ENCODE assay signal across 20 mouse cellular contexts in genomic region chr10:122851267-122852160, GRCm38 (mm10).
A peak's percentile ranks its signal among the peaks of the same experiment; 100 is the strongest.
DNase-seq lines count a peak whose midpoint lies in the region; ATAC-seq lines count a peak whose summit lies in the region.
"Had no signal": no experiment of that assay in that cellular context is flagged by ENCODE, and none has a peak within 500 bp of the region (broad histone marks: within the 10 kb centered on the region; RNA-seq: fewer than 3 reads in every experiment).

No protein-coding gene starts in this region.

- H3K9me3 ChIP-seq in hindbrain, embryonic 16.5 days (ENCODE audit: control insufficient read depth, low read length): no peaks in the 10 kb centered on the region
- H3K9me3 ChIP-seq: forebrain, embryonic 12.5 days; hindbrain, embryonic 15.5 days; kidney, embryonic 15.5 days; midbrain, embryonic 13.5 days; neural tube, embryonic 12.5 days had no signal

- no peak overlapping the region for H3K27ac ChIP-seq in hindbrain, embryonic 16.5 days (ENCODE audit: low read depth, low read length)
- H3K27ac ChIP-seq: forebrain, embryonic 12.5 days; heart, adult 2 months; hindbrain, embryonic 15.5 days; kidney, embryonic 15.5 days; midbrain, embryonic 13.5 days; neural tube, embryonic 12.5 days had no signal

- H3K4me3 ChIP-seq in hindbrain, embryonic 16.5 days (ENCODE audit: low read length): no peak overlapping the region
- H3K4me3 ChIP-seq: forebrain, embryonic 12.5 days; heart, adult 2 months; hindbrain, embryonic 15.5 days; kidney, embryonic 15.5 days; midbrain, embryonic 13.5 days; neural tube, embryonic 12.5 days had no signal

- H3K27me3 ChIP-seq in hindbrain, embryonic 16.5 days (replicated peaks; ENCODE audit: control insufficient read depth, insufficient read depth, low read length): no peaks in the 10 kb centered on the region
- H3K27me3 ChIP-seq: forebrain, embryonic 12.5 days; hindbrain, embryonic 15.5 days; kidney, embryonic 15.5 days; midbrain, embryonic 13.5 days; neural tube, embryonic 12.5 days had no signal

- 92% methylated on average over 16 of the region's 16 CpGs for WGBS in hindbrain, embryonic 16.5 days

- peak; percentile 25 for DNase-seq in gastrocnemius, postnatal 14 days
- no peak for DNase-seq in gastrocnemius, postnatal 10 days
- peak; percentile 46 for DNase-seq in left cerebral cortex, adult 11 months (ENCODE audit: low spot score)
- no peak for DNase-seq in left cerebral cortex, postnatal 4 days
- peak; percentile 42 to 70 for DNase-seq in frontal cortex, postnatal 36 days (ENCODE audit: low spot score in 2 of 2)
- peak; percentile 43 to 93 for DNase-seq in left cerebral cortex, postnatal 25 days (ENCODE audit: low spot score in 2 of 2)
- DNase-seq: B cell, adult 2 months; cerebellum, adult 2 months; cerebellum, postnatal 36 days; layer of hippocampus, postnatal 36 days; liver, postnatal 0 days; lung, postnatal 14 days had no signal

- intact Hi-C loops in gastrocnemius, postnatal 14 days (cut with DNase I; ENCODE audit: low total_unique reads): no loop called here
- intact Hi-C loops in left cerebral cortex, postnatal 4 days (cut with DNase I): loop anchor here (5.0 kb wide), 1 partner anchor 34 kb away; no protein-coding TSS in a partner anchor
- intact Hi-C loops in left cerebral cortex, postnatal 25 days (cut with DNase I): loop anchor here (2.0 to 5.0 kb wide), 2 partner anchors 43 to 134 kb away; no protein-coding TSS in a partner anchor

- ATAC-seq in hindbrain, embryonic 16.5 days: no peak
- ATAC-seq: intestine, embryonic 16.5 days; liver, postnatal 0 days; midbrain, embryonic 13.5 days had no signal

- no peak overlapping the region for H3K4me2 ChIP-seq in hindbrain, embryonic 16.5 days (ENCODE audit: low read length)
- H3K4me2 ChIP-seq: forebrain, embryonic 12.5 days; hindbrain, embryonic 15.5 days; kidney, embryonic 15.5 days; midbrain, embryonic 13.5 days; neural tube, embryonic 12.5 days had no signal

- H3K36me3 ChIP-seq in hindbrain, embryonic 16.5 days (ENCODE audit: control insufficient read depth, insufficient read depth, low read length): no peaks in the 10 kb centered on the region
- H3K36me3 ChIP-seq: forebrain, embryonic 12.5 days; hindbrain, embryonic 15.5 days; kidney, embryonic 15.5 days; midbrain, embryonic 13.5 days; neural tube, embryonic 12.5 days had no signal

- H3K4me1 ChIP-seq in hindbrain, embryonic 16.5 days (ENCODE audit: control insufficient read depth, insufficient read depth, low read depth, low read length): peaks cover 3% of the 10 kb centered on the region

- H3K9ac ChIP-seq in hindbrain, embryonic 16.5 days (ENCODE audit: low read depth, low read length): no peak overlapping the region
- H3K9ac ChIP-seq: forebrain, embryonic 12.5 days; hindbrain, embryonic 15.5 days; kidney, embryonic 15.5 days; liver, postnatal 0 days; midbrain, embryonic 13.5 days; neural tube, embryonic 12.5 days had no signal

Comparison
In these comparisons a context has a peak if more than half of its experiments do, and no peak if none do; other contexts are left out.
1. DNase-seq: peak in gastrocnemius, postnatal 14 days (single experiment), left cerebral cortex, adult 11 months (single experiment), frontal cortex, postnatal 36 days (2 of 2) and left cerebral cortex, postnatal 25 days (2 of 2); none in gastrocnemius, postnatal 10 days (single experiment) and left cerebral cortex, postnatal 4 days (single experiment).